Mouse (Mus musculus) lung, postnatal 25 days (tissue): ENCODE measurements around the gene Ret.

Experiments used
- DNase-seq: peaks from one replicate; pipeline ENCODE4 v3.0.0; 2022; ENCODE audit warnings: low spot score

Gene Ret

DNA sequence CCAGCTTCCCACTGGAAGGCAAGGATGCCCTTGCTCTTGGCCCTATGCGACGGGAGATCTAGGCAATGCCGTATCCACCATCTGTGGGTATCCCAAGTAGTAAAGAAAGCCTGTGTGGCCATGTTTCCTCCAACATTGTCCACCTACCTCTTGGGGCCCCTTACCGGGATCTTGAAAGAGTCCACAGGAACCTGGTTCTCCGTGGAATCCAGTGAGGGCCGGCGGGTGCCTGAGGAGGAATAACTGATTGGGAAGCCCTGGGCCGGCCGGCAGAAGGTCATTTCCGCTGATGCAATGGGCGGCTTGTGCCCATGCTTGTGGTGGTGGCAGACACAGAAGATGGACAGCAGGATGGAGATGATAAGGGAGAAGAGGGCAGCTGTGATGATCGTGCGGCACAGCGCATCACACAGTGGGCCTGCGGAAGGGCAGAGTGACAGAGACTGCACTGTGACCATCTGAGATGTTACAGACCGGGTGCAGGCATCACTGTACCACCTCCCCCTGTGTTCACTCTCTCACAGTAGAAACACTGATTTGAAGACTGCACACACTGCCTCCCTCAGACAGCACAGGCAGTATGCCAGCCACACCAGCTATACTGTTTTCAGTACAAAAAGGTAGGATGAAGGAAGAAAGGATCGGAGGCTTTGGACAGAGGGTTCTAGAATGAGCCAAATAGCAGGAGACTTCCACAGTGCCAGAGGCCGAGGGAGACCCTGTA is 24.1 kb downstream of the Ret start:
- DNase-seq, result no peak

DNA sequence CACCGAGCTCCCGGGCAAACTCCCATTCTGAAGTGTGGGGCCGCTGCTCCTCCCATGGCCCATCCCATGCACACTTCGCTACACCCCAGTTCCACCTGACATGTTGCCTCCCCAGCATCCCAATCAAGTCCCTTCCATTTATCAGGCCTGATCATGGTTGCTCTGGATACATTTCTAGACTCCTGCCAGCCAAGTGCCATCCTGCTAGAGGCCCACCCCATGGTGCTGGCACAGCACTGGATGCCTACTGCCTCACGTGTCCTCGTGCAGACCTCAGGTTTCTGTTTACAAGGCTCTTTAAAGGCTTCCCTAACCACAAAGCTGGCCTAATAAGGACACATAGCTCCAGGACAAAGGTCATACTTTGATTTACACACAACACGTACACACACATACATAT is 26.1 kb downstream of the Ret start:
- DNase-seq, result no peak

DNA sequence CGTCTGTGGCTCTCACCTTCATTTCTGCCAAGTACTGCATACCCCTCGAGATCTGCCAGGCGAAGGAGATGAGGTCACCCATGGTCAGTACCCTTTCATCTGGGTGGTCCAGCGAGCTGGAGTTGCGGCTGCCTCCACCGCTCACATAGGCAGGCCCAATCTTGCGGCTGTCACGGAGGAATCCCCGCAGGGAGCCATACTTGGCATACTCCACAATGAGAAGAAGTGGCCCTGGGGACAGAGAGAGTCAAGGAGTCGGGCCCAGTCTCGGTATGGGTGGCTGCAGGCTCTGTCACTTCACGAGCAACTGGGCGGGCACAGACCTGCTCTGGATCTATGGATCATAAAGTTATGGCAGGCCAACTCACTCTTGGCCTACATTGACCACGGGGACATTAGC is 29.4 kb downstream of the Ret start:
- no peak for DNase-seq

DNA sequence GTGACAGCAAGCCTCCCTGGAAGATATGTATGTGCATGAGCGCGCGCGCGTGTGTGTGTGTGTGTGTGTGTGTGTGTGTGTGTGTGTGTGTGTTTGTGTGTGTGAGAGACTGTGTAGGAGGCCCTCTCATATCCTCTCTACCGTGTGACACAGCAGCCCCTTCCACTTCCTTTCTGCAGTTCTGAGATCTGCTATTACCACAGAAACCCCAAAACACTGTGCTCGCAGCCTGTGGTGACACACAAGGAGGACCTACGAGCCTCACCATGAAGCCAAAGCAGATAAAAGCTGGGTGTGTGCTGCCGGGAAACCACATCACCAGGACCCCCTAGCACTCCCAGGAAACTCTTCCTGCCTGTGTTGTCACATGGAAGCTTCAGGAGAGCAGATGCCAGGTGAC is 30.5 kb downstream of the Ret start:
- DNase-seq, result peak; percentile 38

DNA sequence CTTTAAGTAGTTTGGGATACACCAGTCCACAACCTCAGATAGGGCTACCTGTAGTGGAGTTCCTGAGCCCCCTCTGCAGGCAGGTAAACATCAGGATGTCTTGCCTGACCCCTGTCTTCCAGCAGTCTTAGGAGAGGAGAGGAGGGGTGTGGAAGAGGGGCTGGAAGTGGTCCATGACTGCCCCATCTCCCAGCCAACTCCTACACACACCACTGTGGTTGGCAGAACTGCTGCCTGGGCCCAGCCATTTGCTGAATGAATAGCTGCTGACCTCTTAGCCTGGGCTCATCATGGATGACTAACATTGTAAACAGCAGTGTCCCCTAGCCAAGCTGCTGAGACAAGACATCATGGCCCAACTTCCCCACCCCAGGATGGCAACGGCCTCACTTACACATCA is 32.0 kb downstream of the Ret start:
- no peak for DNase-seq

DNA sequence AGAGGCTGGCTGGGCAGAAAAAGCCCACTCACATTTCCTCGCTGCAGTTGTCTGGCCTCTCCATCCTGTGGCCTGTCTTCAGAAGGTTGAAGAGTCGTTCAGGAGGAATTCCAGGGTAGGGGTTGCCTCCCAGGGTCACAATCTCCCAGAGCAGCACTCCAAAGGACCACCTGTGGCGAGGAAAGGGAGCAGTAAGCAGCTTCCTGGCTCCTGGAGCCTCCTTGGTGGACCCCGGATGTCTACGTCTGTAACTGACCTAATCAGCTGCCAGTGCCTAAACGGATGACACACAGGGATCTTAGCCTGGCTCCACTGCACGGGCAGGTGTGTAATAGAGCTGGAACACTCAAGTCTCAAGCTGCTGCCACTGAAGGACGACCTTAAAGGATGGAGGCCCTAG is 32.8 kb downstream of the Ret start:
- DNase-seq, result no peak

DNA sequence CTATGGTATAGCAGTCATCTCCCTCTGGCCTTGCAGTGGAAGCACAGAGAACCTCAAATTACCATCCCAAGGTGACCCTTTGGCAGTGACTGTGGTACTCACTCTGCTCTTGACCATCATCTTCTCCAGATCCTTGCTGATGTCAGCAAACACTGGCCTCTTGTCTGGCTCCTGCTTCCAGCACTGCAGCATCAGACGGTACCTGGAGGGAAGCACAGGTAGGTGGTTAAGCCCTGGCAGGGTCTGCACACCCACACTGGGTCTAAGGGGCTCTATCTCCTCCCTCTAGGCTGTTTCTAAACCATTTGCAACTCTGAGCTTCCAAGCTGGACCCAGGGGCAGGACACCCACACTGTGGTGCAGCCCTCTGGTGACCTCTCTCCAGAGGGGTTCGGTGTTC is 34.4 kb downstream of the Ret start:
- no peak for DNase-seq

DNA sequence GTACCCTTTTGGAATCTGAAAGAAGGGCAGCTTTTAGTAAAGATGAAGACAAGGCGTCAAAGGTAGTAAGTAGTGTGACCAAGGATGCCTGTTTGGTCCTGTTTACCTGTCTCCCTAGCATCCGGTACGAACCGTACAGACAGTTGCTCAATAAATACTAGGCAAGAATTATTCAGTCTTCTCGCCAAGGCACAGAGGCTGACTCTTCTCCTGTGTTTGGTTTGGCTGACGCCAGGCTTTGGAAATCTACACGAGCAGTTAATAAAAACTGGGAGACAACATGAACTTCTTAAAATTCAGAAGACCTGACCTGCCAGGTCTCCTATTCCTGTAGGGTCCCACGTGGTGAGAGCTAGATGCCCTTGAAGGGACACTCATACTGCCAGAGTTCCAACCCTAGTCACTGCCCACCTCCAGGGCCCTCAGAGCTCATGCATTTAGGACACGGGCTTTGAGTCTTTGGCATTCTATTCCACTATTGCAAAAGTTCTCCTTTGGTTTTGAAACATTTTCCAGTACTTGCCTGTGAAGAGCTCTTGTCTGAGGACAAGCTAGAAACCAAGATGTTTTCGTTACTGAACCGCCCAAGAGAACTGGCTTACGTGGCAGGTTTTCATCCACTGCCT is 34.9 kb downstream of the Ret start:
- peak; percentile 68 for DNase-seq

DNA sequence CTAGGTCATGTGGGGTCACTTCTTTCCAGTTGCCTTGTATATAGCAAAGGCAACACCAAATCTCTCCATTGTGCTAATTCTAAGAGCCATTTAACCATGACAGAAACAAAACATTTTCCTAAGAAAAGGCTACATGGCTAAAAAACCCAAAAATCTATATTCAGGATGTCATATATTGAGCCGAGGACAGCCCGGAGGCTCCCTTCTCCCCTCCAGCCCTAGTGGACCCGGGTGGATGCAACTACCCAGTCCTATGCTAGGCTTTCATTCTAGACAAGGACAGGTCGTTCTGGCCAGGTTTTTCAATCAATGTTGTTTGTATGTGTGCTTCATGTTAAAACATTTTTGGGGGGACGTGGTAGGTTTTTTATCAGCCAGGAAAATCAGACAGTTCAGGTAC is 44.4 kb downstream of the Ret start:
- DNase-seq, result no peak

DNA sequence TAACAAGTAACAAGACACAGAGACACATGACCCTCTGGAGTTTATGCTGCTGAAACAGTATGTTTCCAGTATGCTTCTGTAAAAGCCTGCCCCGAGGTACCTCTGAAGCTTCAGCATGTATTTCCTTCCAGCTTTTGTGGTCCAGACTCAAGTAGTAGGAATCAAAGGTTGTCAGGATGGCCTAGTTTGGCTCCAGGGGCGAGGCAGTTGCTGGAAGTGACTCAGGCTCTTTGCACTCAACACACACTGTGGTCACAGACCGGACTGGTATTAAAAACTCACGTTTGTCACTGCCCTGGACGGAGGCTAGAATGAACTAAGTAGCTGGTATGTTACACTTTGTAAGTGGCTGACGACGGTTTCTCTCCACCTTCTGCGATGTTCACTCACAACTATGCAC is 46.5 kb downstream of the Ret start:
- no peak for DNase-seq

DNA sequence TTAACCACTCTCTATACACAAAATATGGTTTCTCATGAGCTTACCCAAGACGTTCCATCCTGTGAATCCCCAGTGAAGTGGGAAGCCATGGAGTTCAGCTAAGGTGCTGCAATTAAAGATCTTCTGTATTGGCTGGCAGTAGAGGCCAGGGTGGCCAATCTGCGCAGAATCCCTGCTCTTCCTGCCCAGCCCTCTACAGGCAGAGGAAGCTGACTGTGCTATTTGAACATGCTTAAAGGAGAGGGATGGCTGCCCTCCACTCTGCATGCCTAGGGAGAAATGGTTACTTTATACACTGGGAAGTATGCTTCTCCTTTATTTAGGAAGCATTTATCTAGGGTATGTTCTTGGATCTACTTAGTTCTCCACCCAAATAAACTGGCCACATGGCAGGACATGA is 47.0 kb downstream of the Ret start:
- DNase-seq, result no peak

DNA sequence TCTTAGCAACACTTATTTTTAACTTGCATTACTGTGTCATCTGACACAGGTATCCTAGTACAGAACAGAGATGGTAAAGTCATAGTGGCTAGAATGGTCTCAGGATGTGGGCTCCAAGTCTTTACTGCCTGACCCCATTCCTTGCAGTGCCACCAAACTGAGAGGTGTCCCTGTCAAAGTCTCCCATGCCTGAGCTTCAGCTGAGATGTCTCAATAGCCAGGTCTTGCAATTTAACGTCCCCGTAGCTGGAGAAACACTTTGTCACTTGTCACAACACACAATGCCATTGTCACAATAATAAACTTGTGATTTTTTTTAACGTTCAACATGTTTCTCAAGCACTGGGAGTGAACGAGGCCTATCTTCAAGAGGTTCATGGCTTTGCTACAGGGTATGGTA is 47.4 kb downstream of the Ret start:
- DNase-seq, result no peak

DNA sequence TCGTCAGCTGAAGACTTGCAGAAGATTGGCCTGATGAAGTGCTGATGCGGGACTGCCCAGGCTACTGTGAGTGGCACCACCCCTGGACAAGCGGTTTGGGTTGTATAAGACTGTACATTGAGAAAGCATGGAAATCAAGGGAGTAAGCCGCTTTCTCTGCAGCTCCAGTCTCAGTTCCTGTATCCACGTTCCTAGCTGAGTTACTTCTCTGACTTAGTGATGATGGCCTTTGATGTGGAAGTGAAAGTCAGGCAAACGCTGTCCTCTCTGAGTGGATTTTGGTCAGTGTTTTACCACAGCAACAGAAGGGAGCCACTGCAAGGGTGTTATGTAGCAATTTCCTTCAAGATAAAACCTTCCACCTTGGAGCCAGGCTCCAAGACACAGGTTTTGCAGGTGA is 56.6 kb downstream of the Ret start:
- no peak for DNase-seq

DNA sequence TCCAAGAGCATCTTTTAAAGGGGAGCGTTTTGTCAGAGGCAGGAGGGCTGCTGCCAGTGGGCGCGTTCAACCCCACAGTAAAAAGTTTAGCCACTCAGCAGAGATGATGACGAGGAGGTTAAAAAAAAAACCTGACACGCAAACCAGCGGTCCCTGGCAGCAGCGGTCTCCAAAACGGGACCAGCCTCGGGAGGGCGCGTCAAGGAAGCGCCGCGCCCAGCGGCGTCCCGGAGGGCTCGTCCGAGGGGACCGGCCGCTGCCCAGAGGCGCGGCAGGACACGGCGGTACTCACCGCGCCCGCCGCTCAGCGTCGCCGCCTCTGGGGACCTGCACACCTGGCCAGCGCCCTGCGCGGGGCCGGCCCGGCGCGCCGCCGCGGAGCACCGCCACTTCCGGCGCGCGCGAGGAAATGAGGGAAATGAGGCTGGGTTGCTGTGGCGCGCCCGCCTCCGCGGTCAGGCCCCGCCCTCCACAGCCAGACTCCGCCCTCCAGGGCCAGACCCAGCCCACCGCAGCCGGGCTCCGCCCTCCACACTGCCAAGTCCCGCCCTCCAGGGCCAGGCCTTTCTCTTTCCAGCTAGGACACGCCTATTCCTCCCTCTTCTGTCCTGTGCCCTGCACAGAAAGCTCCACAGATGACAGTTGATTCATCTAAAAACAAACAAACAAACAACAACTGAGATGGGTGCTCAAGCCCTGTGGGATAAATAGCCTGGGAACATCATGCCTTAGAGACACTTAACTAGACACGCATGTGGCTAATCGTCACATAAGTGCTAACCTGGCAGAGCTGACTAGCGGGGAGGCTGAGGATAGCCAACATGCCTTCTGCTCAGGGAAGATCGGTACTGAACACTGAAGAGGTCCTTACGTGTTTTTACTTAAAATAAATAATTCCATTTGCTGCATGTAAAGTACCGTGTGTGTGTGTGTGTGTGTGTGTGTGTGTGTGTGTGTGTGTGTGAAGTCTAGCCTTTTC is 58.5 kb downstream of the Ret start, which contains the start of gene Csgalnact2:
Csgalnact2 (minus strand) TSS at position 410 of the 979 bp plus-strand sequence.
- peak; percentile 93 for DNase-seq

DNA sequence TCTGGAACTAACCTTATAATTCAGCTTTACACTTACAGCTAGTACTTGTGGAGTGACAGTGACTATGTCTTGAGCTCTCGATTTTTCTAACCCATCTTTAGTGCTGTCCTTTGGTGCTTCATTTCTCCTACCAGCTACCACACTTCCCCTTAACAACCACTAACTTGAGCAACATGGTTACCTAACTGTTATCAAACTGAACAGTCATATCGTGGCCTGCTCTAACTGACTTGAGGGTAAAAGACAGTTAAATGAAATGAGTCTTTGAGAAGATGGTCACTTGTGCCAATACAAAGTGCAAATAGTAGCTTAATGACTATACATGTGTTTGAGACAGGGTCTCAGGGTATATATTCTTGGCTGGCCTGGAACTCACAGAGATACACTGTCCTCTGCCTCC is 60.4 kb downstream of the Ret start:
- DNase-seq, result no peak

DNA sequence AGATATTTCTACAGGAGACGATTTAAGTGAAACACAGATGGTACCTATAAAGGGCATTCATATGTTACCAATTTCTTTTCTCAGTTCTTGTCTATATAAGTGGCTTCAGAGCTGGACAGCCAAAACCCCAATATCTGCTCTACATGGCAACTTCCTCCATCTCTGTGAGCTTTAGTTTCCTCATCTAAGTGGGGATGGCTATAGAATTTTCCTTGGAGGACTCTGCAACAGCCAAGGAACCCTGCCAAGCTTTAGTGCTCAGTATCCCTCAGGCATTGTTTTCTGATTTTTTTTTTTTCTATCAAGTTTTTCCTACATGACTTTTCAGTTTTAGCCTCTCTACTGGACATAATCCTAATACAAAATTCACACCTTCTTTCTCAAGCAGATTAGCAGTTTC is 63.1 kb downstream of the Ret start:
- DNase-seq, result no peak

DNA sequence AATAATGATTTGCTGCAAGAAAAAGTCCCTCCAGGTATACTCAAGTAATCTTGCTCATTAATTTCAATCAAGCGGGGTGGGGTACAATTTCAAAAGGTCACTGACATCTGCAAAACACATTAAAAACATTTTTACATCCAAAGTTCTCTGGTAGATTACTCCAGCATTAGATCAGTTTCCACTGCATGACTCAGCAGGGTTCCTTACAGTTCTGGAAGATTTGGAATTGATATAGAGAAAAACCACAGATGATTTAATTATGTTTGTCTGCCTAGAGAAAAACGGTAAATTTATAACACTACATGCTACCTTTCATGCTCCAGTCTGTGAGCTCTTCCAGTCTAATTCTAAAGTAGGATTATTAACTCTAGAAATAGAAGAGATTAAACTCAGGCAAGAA is 67.5 kb downstream of the Ret start:
- DNase-seq, result no peak

DNA sequence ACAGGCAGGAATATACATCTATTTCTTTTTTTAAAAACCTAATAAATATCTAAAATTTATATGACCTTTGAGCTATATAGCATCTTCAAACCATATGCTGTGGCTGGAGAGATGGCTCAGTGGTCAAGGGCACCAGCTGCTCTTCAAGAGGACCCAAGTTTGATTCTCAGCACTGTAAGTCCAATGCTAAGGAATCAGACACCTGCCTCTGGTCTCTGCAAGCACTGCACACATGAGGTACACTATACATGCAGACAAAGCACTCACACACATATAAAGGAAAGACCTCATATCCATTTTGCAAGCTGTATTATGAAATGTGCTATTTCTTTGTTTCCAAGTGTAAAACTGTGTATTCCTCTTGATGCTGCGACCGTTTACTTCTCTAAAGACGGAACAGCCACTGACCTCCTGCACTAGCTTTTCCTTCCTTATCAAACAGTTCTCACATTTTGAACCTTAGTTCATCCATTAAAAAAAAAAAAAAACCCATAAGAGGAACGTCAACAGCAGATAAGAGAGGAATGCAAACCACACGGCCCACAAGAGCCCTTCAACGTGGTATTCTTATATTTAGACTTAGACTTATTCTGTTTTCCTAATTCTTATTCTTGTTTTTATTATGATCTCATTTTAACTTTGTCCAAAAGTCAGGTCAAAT is 69.6 kb downstream of the Ret start:
- peak; percentile 34 for DNase-seq

DNA sequence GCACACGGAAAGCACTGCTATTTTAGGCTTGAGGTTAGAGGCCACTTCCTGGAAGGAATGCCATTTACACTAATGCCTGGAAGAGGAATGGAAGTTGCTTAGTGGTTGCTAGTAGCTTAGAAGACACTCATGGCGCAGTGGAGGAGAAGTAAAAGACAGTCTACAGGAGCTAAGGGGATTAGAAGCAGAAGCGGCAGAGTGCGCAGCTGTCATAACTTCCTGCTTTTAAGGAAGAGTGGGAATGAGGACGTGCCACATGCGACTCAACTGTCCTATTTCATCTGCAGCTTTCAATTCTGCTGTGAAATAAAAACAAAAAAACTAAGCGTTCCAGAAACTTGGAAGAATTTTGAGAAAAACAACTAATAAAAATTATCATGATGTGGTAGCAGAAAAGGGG is 70.3 kb downstream of the Ret start:
- DNase-seq, result no peak

DNA sequence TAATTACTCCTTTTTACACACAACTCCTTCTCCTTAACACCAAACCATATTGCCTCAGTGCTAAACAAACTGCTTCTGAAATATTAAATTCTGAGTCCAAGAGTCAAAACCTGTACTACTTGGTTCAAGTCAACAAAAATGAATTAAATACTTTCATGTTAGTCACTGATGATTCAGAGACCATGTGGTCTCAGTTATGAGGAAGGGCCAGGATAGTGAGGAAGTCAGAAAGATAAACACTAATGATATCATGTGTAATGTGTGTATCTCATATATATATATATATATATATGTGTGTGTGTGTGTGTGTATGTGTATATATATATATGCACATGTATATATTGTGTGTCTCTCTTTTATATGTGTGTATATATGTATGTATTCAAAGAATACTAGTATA is 70.9 kb downstream of the Ret start:
- DNase-seq, result no peak

DNA sequence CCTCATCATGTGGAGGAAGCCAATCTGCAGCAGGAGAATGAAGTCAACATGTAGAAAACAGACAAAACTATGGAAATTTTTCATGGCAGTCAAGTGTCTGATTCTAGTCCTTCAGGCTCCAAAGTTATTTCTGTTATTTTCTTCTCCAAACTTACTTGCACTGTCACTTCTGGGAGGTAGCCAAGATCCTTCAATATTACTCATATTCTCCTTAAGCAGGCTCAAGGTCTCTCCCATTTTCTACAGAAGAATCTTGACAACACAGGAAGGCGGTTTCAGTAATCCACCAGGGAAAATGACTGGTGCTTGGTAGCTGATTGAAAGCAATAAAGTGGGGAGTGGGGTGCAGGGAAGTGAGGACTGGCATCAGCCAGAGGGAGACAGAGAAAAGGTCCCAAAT is 74.8 kb downstream of the Ret start:
- peak; percentile 56 for DNase-seq

DNA sequence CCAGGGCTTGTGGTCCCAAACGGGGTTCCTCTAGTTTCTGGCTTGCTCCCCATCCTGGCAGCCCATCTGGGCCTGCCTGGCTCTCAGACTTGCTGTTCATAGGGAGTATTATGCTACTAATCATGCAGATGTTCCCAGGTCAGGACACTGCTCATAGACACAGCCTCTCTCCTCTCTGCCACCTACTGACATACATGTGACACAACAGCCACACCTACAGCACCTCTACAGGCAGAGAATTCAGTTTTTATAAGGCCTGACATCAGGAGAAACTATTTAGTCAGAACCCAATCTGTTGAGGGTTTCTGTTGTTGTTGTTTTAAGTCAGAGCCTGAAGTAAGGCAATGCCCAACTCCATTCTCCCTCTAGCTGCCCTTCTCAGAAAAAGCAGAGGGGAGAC is 85.7 kb downstream of the Ret start:
- no peak for DNase-seq
